Mouse (Mus musculus) heart, postnatal 0 days (tissue): Measurements from ENCODE around the gene Eml3.

ENCODE experiments used
- CTCF ChIP-seq: IDR thresholded peaks from 2 replicates; pipeline ENCODE4 v1.5.1; 2016; ENCODE audit warnings: antibody characterized with exemption, control low read depth, low read depth
- EP300 ChIP-seq: IDR thresholded peaks from 2 replicates; pipeline ENCODE4 v1.6.1; 2016; ENCODE audit warnings: antibody characterized with exemption, low read depth

DNA sequence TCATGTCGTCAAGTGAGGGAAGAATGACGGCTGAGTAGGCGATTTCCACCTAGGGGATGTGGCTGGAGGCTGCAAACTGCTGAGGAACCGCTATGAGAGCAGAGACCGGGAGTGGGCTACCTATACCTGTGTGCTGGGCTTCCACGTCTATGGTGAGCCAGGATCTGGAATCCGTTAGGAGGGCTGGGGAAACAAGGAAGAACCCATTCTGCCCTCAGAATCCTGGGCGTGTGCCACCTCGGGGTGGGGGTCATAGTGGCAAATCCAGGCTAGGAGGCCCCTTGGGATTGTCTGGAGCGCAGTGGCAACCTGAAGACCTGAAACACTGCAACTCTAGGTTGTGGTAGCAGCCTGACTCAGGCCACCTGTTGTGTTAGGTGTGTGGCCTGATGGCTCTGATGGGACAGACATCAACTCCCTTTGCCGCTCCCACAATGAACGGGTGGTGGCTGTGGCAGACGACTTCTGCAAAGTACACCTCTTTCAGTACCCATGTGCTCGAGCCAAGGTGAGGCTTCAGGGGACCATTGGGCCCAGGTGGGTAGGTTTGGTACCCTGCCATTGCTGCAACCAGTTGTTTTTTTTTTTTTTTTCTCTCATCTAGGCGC, 11.3 kb downstream of the Eml3 start:
- no peak for TF ChIP-seq CTCF
- TF ChIP-seq EP300 = no peak
